Mouse (Mus musculus) lung, postnatal 0 days (tissue): ENCODE data around the gene Sugt1. TPM values are rescaled to one million over a fixed set of nuclear protein-coding genes. Genes with fewer than 3 reads are reported as not detected.

Experiments
- ATAC-seq: fragments of 200-750 bp; cut with Nextera tagmentation; 2 replicates; pipeline ENCODE4 v1.8.0; 2017; ENCODE audit warnings: moderate library complexity
- DNase-seq: peaks from one replicate; pipeline ENCODE4 v3.0.0-alpha.2; 2016; ENCODE audit warnings: low spot score
- H3K27ac ChIP-seq: fragments of 300-500 bp; sonication (generic); 2 replicates; pipeline ENCODE4 v1.5.1; 2014; ENCODE audit warnings: antibody characterized with exemption, mild to moderate bottlenecking, low read length, mixed read lengths
- H3K27me3 ChIP-seq: fragments of 300-500 bp; sonication (generic); replicated peaks from 2 replicates; pipeline ENCODE4 v1.6.1; 2014; ENCODE audit warnings: low read length, mixed read lengths; ENCODE audit not compliant: insufficient read depth
- H3K36me3 ChIP-seq: fragments of 300-500 bp; sonication (generic); 2 replicates; pipeline ENCODE4 v1.6.1; 2014; ENCODE audit warnings: low read length, mixed read lengths; ENCODE audit not compliant: insufficient read depth
- H3K4me1 ChIP-seq: fragments of 300-500 bp; sonication (generic); 2 replicates; pipeline ENCODE4 v1.6.1; 2014; ENCODE audit warnings: antibody characterized with exemption, low read depth, low read length, mixed read lengths; ENCODE audit not compliant: insufficient read depth
- H3K4me2 ChIP-seq: fragments of 300-500 bp; sonication (generic); replicated peaks from 2 replicates; pipeline ENCODE4 v1.6.1; 2014; ENCODE audit warnings: low read depth, mild to moderate bottlenecking, low read length, moderate library complexity, mixed read lengths
- H3K4me3 ChIP-seq: fragments of 300-500 bp; sonication (generic); 2 replicates; pipeline ENCODE4 v1.5.1; 2014; ENCODE audit warnings: low read depth, low read length
- H3K9ac ChIP-seq: fragments of 300-500 bp; sonication (generic); replicated peaks from 2 replicates; pipeline ENCODE4 v1.6.1; 2014; ENCODE audit warnings: low read depth, mild to moderate bottlenecking
- H3K9me3 ChIP-seq: fragments of 300-500 bp; sonication (generic); 2 replicates; pipeline ENCODE4 v1.6.1; 2016; ENCODE audit warnings: low read length, mixed read lengths
- CTCF ChIP-seq: IDR thresholded peaks from 2 replicates; pipeline ENCODE4 v1.5.1; 2016; ENCODE audit warnings: antibody characterized with exemption, mild to moderate bottlenecking
- EP300 ChIP-seq: IDR thresholded peaks from 2 replicates; pipeline ENCODE4 v1.6.1; 2016; ENCODE audit warnings: antibody characterized with exemption, mild to moderate bottlenecking, control low read depth
- WGBS: fragments of 180-500 bp; shearing (Covaris S2); extraction: QIAGEN DNeasy Blood & Tissue Kit; methylation state at CpG from one replicate; pipeline ENCODE4 v1.1.7; 2014; 5-methylcytosine and 5-hydroxymethylcytosine counted together
- microRNA-seq: library from miRNA; unstranded; fragments of <30 nt; microRNA quantifications from one replicate; pipeline ENCODE4, GENCODE M21; 2016
- polyA plus RNA-seq: library from polyadenylated mRNA; unstranded; fragments of >200 nt; fragmentation: Nextera tagmentation; extraction: Ambion mirVana; gene quantifications from 2 replicates; pipeline ENCODE4 v1.2.1, GENCODE M21; 2015

The Sugt1 gene
- polyA plus RNA-seq, 1 experiment from 2014 or later, result 96.8 TPM

DNA sequence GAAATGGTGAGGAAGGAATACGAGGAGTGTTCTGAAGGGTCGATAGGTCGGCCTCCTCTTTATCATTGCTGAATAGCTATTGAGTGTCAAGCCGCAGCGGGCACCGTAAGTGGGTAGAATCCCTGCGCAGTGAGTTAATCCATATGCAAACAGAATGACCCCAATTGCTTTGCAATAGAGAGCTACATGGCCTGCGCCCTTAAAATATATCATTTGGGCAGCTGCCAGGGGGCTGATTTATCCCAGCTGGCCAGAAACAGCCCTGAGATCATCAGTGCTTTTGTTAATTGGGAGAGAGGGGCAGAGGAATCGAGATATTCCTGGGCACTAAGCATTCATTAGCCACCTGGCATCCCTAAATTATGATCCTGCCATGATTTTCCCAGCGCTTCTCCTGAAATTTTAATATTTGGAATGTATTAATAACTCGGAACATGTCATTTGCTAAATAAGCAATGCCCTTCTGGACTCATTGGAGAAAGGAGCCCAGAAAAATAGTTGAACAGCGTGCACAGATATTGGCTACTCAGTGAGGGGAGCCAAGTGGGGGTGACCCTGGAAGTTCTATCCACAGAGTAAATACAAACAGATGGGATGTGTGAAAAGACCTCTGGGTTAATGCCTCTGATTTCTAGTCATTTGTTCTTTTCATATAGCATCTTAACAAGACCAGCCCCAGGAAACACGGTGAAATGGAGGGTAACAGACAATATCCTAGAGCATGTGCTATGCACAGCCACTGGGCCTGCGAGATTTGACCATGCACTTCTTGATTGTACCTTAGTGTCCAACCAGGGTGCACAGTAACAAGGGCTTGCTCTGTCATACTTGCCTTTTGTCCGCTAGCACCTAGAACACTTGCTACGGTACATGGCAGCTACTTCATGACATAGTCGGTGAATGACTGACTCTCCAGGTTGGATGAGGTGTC, 85.9 kb downstream of the Sugt1 start:
- 67% methylated on average over 17 of the region's 17 CpGs for WGBS
- no peak overlapping the region for H3K4me2 ChIP-seq
- no peaks in the 10 kb centered on the region for H3K27me3 ChIP-seq
- H3K27ac ChIP-seq, result no peak overlapping the region
- no peak overlapping the region for H3K9ac ChIP-seq
- ATAC-seq (no peak), DNase-seq (no peak)
- no peaks in the 10 kb centered on the region for H3K4me1 ChIP-seq
- no peak for TF ChIP-seq CTCF
- no peak for TF ChIP-seq EP300
- H3K9me3 ChIP-seq, result no peaks in the 10 kb centered on the region
- no peak overlapping the region for H3K4me3 ChIP-seq
- no peaks in the 10 kb centered on the region for H3K36me3 ChIP-seq

DNA sequence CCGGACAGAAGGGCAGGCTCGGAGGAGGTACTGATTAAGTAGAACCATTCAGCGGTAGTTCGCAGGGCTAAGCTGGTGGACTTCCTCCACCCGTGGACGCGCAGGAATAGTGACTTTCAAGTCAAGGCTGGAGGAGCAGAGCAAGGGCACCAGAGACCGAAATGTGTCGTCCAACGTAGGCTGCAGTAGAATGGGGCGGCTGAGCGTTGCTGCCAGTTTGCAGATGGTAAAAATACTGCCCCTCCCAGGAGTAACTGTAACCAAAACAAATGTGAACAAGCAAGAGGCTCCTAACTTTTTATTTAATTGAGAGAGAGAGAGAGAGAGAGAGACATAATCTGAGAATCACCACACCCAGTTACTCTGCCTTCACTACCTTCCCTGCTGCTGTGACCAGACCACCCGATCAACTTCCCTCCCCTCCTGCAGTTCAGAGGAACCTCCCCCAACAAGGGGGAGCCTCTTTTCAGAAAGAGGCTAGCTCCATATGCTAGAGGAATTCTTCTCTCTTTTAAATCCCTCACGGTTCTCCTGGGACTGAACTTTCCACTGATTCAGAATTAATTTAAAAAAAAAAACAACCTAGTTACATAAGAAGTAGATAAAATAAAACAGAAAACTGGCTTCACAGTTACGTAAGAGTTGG, 89.7 kb downstream of the Sugt1 start:
- Histone ChIP-seq H3K36me3 (no peaks in the 10 kb centered on the region), H3K4me1 (no peaks in the 10 kb centered on the region), H3K4me2 (0 out of 2 replicates have a peak overlapping the region, but pooled peaks have one; percentile 28), H3K9me3 (no peaks in the 10 kb centered on the region), H3K27me3 (no peaks in the 10 kb centered on the region), H3K9ac (no peak overlapping the region), H3K4me3 (no peak overlapping the region), H3K27ac (no peak overlapping the region)
- WGBS, result 47% methylated on average over 15 of the region's 15 CpGs
- DNase-seq, result no peak
- ATAC-seq, result no peak
- TF ChIP-seq EP300 (no peak), CTCF (no peak)

DNA sequence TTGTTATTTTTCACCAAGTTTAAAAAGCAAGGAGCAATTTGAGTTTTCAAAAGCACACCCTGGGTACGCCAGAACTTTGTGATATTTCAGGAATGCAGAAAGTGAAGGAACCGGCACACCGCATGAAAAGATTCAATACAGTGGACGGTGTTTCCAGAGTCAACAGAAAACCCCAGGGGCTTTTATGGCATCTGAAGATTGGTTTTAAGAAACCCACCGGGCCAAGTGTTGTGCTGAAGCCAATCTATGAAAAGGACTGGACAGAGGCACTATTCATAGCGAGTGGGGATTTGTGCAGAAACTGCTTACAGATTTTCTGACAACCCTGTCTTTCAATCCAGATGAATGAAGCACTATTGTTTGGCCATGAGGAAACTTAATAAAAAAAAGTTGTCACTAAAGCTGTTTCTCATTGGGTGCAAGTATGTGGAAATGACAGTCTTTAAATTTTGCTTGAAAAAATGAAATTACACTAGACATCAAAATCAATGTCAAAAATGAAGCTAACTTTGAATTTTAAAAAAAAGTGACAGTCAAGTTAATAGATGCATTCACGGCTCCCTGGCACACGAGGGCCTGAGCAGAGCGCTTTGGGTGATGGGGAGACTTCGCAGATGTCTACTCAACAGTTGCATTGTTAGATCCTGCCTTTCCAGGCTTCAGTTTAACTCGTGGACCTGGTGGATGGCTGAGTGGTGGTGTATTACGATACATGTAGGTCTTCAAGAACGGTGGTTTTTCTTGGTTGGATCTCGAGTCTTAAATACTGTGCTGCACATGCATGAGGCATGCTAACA, 90.6 kb downstream of the Sugt1 start:
- H3K4me2 ChIP-seq, result no peak overlapping the region
- WGBS, result 52% methylated on average over 14 of the region's 14 CpGs

DNA sequence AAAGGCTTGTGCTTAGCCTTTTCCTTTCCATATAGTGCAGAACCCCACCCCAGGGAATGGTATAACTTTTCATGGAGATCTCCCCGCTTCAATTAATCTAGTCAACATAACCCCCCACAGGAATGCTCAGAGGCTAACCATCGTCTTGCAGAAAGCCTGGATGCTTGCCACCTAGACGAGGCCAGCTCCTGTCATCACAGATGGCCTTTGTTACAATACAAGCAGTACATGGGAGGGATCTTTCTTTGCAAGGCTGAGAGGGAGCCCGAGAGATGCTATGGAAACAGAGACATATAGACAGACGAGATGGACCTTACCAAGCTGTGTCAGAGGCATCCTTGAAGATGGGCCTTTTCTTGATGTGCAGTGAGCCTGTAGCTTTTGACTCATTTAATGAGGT, 93.2 kb downstream of the Sugt1 start:
- TF ChIP-seq CTCF (no peak), EP300 (no peak)
- H3K36me3 ChIP-seq, result no peaks in the 10 kb centered on the region
- no peak overlapping the region for H3K4me3 ChIP-seq
- H3K9me3 ChIP-seq, result no peaks in the 10 kb centered on the region
- H3K27ac ChIP-seq, result no peak overlapping the region
- DNase-seq, result no peak
- H3K9ac ChIP-seq, result no peak overlapping the region
- H3K27me3 ChIP-seq, result no peaks in the 10 kb centered on the region
- no peaks in the 10 kb centered on the region for H3K4me1 ChIP-seq
- ATAC-seq, result no peak
- whole genome bisulfite sequencing, result 61% methylated on average over 5 of the region's 5 CpGs
- no peak overlapping the region for H3K4me2 ChIP-seq

More for the DNA sequence above, 90.6 kb downstream of the Sugt1 start:
- no peaks in the 10 kb centered on the region for H3K4me1 ChIP-seq
- no peak for ATAC-seq
- H3K9ac ChIP-seq, result no peak overlapping the region
- no peak for DNase-seq
- H3K9me3 ChIP-seq, result no peaks in the 10 kb centered on the region
- no peaks in the 10 kb centered on the region for H3K36me3 ChIP-seq
- H3K27ac ChIP-seq, result no peak overlapping the region
- TF ChIP-seq EP300 (no peak), CTCF (no peak)
- H3K27me3 ChIP-seq, result no peaks in the 10 kb centered on the region
- no peak overlapping the region for H3K4me3 ChIP-seq

Small RNAs within 50 kb of the gene (microRNA-seq; reads per million reads assigned to microRNA genes)
- not detected for gene Gm27857

Other genes with a start within 250 kb of the Sugt1 start
- gene Naa16, start 196.9 kb upstream of the Sugt1 start, polyA plus RNA-seq, result 23.5 and 24.0 TPM in 2 replicates
- 6.6 and 7.6 TPM in 2 replicates for gene Mtrf1, start 189.9 kb upstream of the Sugt1 start, polyA plus RNA-seq
- gene Kbtbd7, start 161.2 kb upstream of the Sugt1 start, polyA plus RNA-seq, result 5.8 TPM in 2 replicates
- gene Kbtbd6, start 135.9 kb upstream of the Sugt1 start, polyA plus RNA-seq, result 0.36 TPM in 2 replicates
- 21.0 and 25.7 TPM in 2 replicates for gene Elf1, start 106.5 kb upstream of the Sugt1 start, polyA plus RNA-seq
- gene Wbp4, start 106.2 kb upstream of the Sugt1 start, polyA plus RNA-seq, result 35.8 and 37.6 TPM in 2 replicates
- 0.23 and 0.26 TPM in 2 replicates for gene Cnmd, start 74.5 kb downstream of the Sugt1 start, polyA plus RNA-seq
- gene Pcdh8, start 183.6 kb downstream of the Sugt1 start, polyA plus RNA-seq, result not detected in 2 replicates